Mouse (Mus musculus) B cell, adult 62 days (primary cell): Measurements from ENCODE around the gene Angptl6. TPM values are rescaled to one million over a fixed set of nuclear protein-coding genes. Genes with fewer than 3 reads are reported as not detected.

Source experiments
- total RNA-seq: library from RNA; stranded (reverse); gene quantifications from 4 replicates; pipeline ENCODE4 v1.2.4, GENCODE M21; 2023

The Angptl6 gene
- 0.49 to 2.0 TPM (median 1.0 TPM) in 4 replicates for total RNA-seq

DNA sequence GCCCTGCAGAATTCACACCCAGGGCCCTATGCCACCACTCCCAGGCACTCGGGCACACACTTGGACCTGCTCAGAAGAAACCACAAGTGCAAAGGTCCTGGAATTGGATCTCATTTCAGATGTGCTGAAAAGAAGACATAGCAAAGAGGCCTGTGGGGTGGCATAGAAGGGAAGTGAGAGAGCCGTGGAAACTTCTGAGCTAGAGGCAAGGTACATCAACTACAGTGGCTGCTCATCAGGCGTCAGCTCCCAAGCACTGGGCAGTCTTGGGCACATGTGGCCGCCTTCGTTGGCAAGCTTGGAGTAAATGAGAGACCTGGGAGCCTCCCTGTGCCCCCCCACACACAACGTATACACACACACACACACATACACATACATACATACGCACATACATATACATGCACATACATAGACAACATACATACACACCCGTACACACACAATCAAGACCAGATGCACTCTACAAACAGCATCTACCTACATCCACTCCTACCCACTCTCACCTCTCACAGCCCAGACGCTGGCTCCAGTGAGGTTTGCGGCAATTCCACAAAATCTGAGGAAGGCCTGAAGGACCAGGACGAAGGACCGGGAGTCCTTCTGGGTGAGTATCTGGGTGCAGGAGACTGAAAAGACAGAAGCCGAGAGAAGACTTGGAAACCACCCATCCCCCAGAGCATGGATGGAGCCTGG, at the start of gene Angptl6:
Gene Angptl6 (minus strand): TSS at position 631 of the 696 bp plus-strand sequence.

DNA sequence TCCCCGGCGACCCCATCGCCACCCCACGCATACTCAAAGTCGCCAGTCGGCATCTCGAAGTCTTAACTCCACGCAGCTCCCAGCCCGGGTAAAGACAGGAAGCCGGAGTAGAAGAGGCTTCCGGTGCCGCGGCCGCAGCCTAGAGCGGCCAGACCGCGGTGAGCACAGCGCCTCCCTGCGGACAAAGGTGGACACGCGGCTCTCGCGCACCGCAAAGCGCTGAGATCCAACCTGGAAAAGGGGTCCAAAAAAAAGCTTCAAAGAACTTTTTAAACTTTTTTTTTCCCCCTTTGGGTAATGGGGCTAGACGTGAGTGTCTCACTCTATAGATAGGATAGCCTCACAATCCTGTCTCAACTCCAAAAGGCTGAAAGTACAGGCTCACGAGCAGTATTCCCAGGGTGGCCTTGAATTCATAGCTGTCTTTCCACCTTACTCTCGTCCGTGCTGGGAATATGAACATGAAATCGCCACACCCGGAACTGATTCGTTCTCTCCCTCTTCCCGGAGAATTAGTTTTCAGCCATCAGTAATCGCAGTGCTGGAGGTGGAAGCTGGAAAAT, 19.1 kb upstream of the Angptl6 start, which contains the start of gene Eif3g:
Gene Eif3g (minus strand): TSS at position 113 of the 563 bp plus-strand sequence.

GRCm38 (mm10) chr9:20887704-20888385, 8.3 kb upstream of the Angptl6 start, which contains the start of gene Ppan:
TSS of gene Ppan (plus strand) at chr9:20888175.

GRCm38 (mm10) chr9:20868448-20869001, 11.0 kb downstream of the Angptl6 start, which contains the start of gene A230050P20Rik:
TSS of gene A230050P20Rik (plus strand) at chr9:20868642.

Other genes starting within 250 kb of the Angptl6 start
- gene Ubl5, start 236.8 kb downstream of the Angptl6 start, total RNA-seq: 353 to 420 TPM (median 370 TPM) in 4 replicates
- 73.5 to 85.4 TPM (median 77.5 TPM) in 4 replicates for gene Fbxl12, start 235.0 kb downstream of the Angptl6 start, total RNA-seq
- 15.6 to 17.9 TPM (median 17.0 TPM) in 4 replicates for gene Pin1, start 227.6 kb downstream of the Angptl6 start, total RNA-seq
- gene Olfm2, start 133.4 kb downstream of the Angptl6 start, total RNA-seq: not detected in 4 replicates
- gene Col5a3, start 64.7 kb downstream of the Angptl6 start, total RNA-seq: 0.75 to 2.1 TPM (median 1.3 TPM) in 4 replicates
- not detected in 4 replicates for gene Rdh8, start 61.2 kb downstream of the Angptl6 start, total RNA-seq
- 45.8 to 56.2 TPM (median 51.6 TPM) in 4 replicates for gene A230050P20Rik, start 11.1 kb downstream of the Angptl6 start, total RNA-seq
- 114 to 135 TPM (median 121 TPM) in 4 replicates for gene Ppan, start 8.4 kb upstream of the Angptl6 start, total RNA-seq
- 165 to 183 TPM (median 181 TPM) in 4 replicates for gene Eif3g, start 18.9 kb upstream of the Angptl6 start, total RNA-seq
- gene Dnmt1, start 80.2 kb upstream of the Angptl6 start, total RNA-seq: 67.0 to 72.1 TPM (median 69.3 TPM) in 4 replicates
- 2.3 to 3.2 TPM (median 3.1 TPM) in 4 replicates for gene S1pr2, start 97.1 kb upstream of the Angptl6 start, total RNA-seq
- gene Mrpl4, start 123.0 kb upstream of the Angptl6 start, total RNA-seq: 52.3 to 59.0 TPM (median 57.1 TPM) in 4 replicates
- gene Icam1, start 136.3 kb upstream of the Angptl6 start, total RNA-seq: 49.4 to 53.1 TPM (median 50.5 TPM) in 4 replicates
- 0.63 TPM in 1 of 4 replicates, not detected in the others for gene Icam4, start 149.6 kb upstream of the Angptl6 start, total RNA-seq
- 0.20 to 0.33 TPM in 2 of 4 replicates, not detected in the others for gene Icam5, start 152.3 kb upstream of the Angptl6 start, total RNA-seq
- gene Zglp1, start 187.4 kb upstream of the Angptl6 start, total RNA-seq: not detected in 4 replicates
- 1.3 to 1.9 TPM (median 1.6 TPM) in 4 replicates for gene Gm49373, start 193.4 kb upstream of the Angptl6 start, total RNA-seq
- gene Fdx1l, start 193.9 kb upstream of the Angptl6 start, total RNA-seq: 20.9 to 28.2 TPM (median 25.9 TPM) in 4 replicates
- gene Gm38431, start 212.3 kb upstream of the Angptl6 start, total RNA-seq: 9.4 to 13.1 TPM (median 9.8 TPM) in 4 replicates
- 111 to 115 TPM (median 113 TPM) in 4 replicates for gene Raver1, start 212.3 kb upstream of the Angptl6 start, total RNA-seq